Mouse (Mus musculus): ENCODE data around the gene Kif1c.

GRCm38 (mm10) chr11:70762641-70763040 is 62.3 kb downstream of the Kif1c start:
- no peak for TF ChIP-seq RAD21 (IDR thresholded peaks at IDR 0.05; ENCODE audit: low read depth, low read length)
- no peak for TF ChIP-seq SIN3A (IDR thresholded peaks at IDR 0.05; ENCODE audit: low read length)
- TF ChIP-seq POLR2AphosphoS2 (IDR thresholded peaks at IDR 0.05; ENCODE audit: low read length) = no peak
- TF ChIP-seq CTCF (IDR thresholded peaks at IDR 0.05 in 2 of 3, conservative IDR thresholded peaks at IDR 0.05 in 1 of 3; ENCODE audit: control insufficient read depth in 1 of 3, insufficient read depth in 1 of 3, low read depth in 2 of 3, low read length in 3 of 3, poor library complexity in 1 of 3, severe bottlenecking in 1 of 3) = no peak
- TF ChIP-seq POLR2A (IDR thresholded peaks at IDR 0.05; ENCODE audit: control insufficient read depth in 1 of 2, insufficient read depth in 1 of 2, low read depth in 1 of 2, low read length in 2 of 2, poor library complexity in 1 of 2) = no peak
- TF ChIP-seq UBTF (IDR thresholded peaks at IDR 0.05; ENCODE audit: borderline replicate concordance, insufficient read depth, low read depth, low read length) = no peak
- no peak for TF ChIP-seq ETS1 (IDR thresholded peaks at IDR 0.05; ENCODE audit: low read depth, low read length)
- no peak for TF ChIP-seq ZMIZ1 (IDR thresholded peaks at IDR 0.05; ENCODE audit: low read depth, low read length)
- TF ChIP-seq CHD2 (IDR thresholded peaks at IDR 0.05; ENCODE audit: low read length) = no peak
- no peak for TF ChIP-seq USF2 (IDR thresholded peaks at IDR 0.05; ENCODE audit: borderline replicate concordance in 1 of 2, insufficient read depth in 1 of 2, low read depth in 1 of 2, low read length in 2 of 2)
- TF ChIP-seq RCOR1 (IDR thresholded peaks at IDR 0.05; ENCODE audit: low read depth, low read length) = no peak
- no peak for TF ChIP-seq ZNF384 (IDR thresholded peaks at IDR 0.05; ENCODE audit: low read depth, low read length)
- no peak for TF ChIP-seq ZC3H11A (IDR thresholded peaks at IDR 0.05; ENCODE audit: low read depth, low read length)
